Mouse (Mus musculus): Measurements from ENCODE around the gene Perp. TPM values are rescaled to one million over a fixed set of nuclear protein-coding genes. Genes with fewer than 3 reads are reported as not detected.

Gene Perp
- total and polyA plus RNA-seq, 2 experiments from 2014 or later = 25.6 to 25.7 TPM

GRCm38 (mm10) chr10:18904108-18904507 is 59.3 kb downstream of the Perp start:
- ATAC-seq (ENCODE audit: low FRiP score) = no peak
- Histone ChIP-seq H3K4me3 (ENCODE audit: low read depth, low read length) (no peak overlapping the region), H3K36me3 (ENCODE audit: insufficient read depth, low read length) (no peaks in the 10 kb centered on the region), H3K27ac (ENCODE audit: low read depth, low read length) (no peak overlapping the region), H3K27me3 (ENCODE audit: insufficient read depth, low read length) (no peaks in the 10 kb centered on the region), H3K9me3 (ENCODE audit: low read length) (no peaks in the 10 kb centered on the region), H3K4me2 (ENCODE audit: low read depth, low read length, poor library complexity, severe bottlenecking) (no peak overlapping the region), H3K9ac (replicated peaks; ENCODE audit: low read length, poor library complexity, severe bottlenecking) (no peak overlapping the region), H3K4me1 (ENCODE audit: insufficient read depth, low read length) (no peaks in the 10 kb centered on the region)
- WGBS = 27% methylated on average over 6 of the region's 6 CpGs
- peak; percentile 79 for TF ChIP-seq CTCF (IDR thresholded peaks at IDR 0.05)
- DNase-seq (ENCODE audit: low spot score) = no peak

Other genes starting within 250 kb of the Perp start
- gene Arfgef3, start 101.1 kb upstream of the Perp start, total RNA-seq (2014; rRNA removed) = 37.4 and 40.9 TPM in 2 replicates
- 5.4 and 6.2 TPM in 2 replicates for gene Arfgef3, start 101.1 kb upstream of the Perp start, polyA plus RNA-seq (2015; fragmentation: Nextera tagmentation; extraction: Ambion mirVana)
- gene Gm4922, start 58.2 kb upstream of the Perp start, total RNA-seq (2014; rRNA removed) = not detected in 2 replicates
- 0.10 and 0.11 TPM in 2 replicates for gene Gm4922, start 58.2 kb upstream of the Perp start, polyA plus RNA-seq (2015; fragmentation: Nextera tagmentation; extraction: Ambion mirVana)
- 3.6 TPM in 2 replicates for gene Tnfaip3, start 170.6 kb downstream of the Perp start, total RNA-seq (2014; rRNA removed)
- gene Tnfaip3, start 170.6 kb downstream of the Perp start, polyA plus RNA-seq (2015; fragmentation: Nextera tagmentation; extraction: Ambion mirVana) = 1.2 and 1.4 TPM in 2 replicates

Measured in midbrain, postnatal 0 days (tissue).